Mouse (Mus musculus) B cell, adult 2 months (primary cell): Measurements from ENCODE around the gene Tmprss12.
A peak's percentile ranks its signal among the peaks of the same experiment; 100 is the strongest.
"Not testable (repeated sequence)": the region's sequence is repeated elsewhere in the genome, so short reads cannot be mapped to it uniquely, and the experiment has no call there.

Experiments
- DNase-seq, 2 experiments: peaks; one replicate each; pipeline ENCODE4 v3.0.0; 2022

The Tmprss12 gene

GRCm38 (mm10) chr15:100280626-100281025 is at the start of gene Tmprss12:
Gene Tmprss12, plus strand, starts transcription at chr15:100280837.
- no peak for DNase-seq

- no peak for DNase-seq
These were observed 48.8 kb upstream of the Tmprss12 start for GRCm38 (mm10) chr15:100231616-100232525.

- DNase-seq: no peak
These were observed 45.2 kb upstream of the Tmprss12 start for GRCm38 (mm10) chr15:100235208-100235965.

- DNase-seq: no peak
These were observed 43.7 kb upstream of the Tmprss12 start for GRCm38 (mm10) chr15:100236952-100237351.

GRCm38 (mm10) chr15:100241780-100242179 is 38.9 kb upstream of the Tmprss12 start:
- DNase-seq: no peak

GRCm38 (mm10) chr15:100245951-100246350 is 34.7 kb upstream of the Tmprss12 start:
- DNase-seq: no peak

- no peak for DNase-seq
These were observed 33.3 kb upstream of the Tmprss12 start for GRCm38 (mm10) chr15:100247296-100247695.

GRCm38 (mm10) chr15:100248665-100249433 is 31.8 kb upstream of the Tmprss12 start:
- no peak for DNase-seq

GRCm38 (mm10) chr15:100251153-100251780 is 29.4 kb upstream of the Tmprss12 start:
- no peak for DNase-seq

- DNase-seq: no peak
These were observed 24.3 kb upstream of the Tmprss12 start for GRCm38 (mm10) chr15:100256386-100256785.

- DNase-seq: no peak
These were observed 23.3 kb upstream of the Tmprss12 start for GRCm38 (mm10) chr15:100257305-100257704.

GRCm38 (mm10) chr15:100258646-100259425 is 21.8 kb upstream of the Tmprss12 start:
- no peak for DNase-seq

- DNase-seq: not testable (repeated sequence)
These were observed 20.3 kb upstream of the Tmprss12 start for GRCm38 (mm10) chr15:100260351-100260750.

- DNase-seq: peak; percentile 9 to 11
These were observed 17.3 kb upstream of the Tmprss12 start for GRCm38 (mm10) chr15:100263246-100263905.

- no peak for DNase-seq
These were observed 14.9 kb upstream of the Tmprss12 start for GRCm38 (mm10) chr15:100265586-100266325.

- DNase-seq: no peak
These were observed 11.7 kb upstream of the Tmprss12 start for GRCm38 (mm10) chr15:100268916-100269315.

GRCm38 (mm10) chr15:100269776-100270175 is 10.9 kb upstream of the Tmprss12 start:
- no peak for DNase-seq

- not testable (repeated sequence) for DNase-seq
These were observed 10.0 kb upstream of the Tmprss12 start for GRCm38 (mm10) chr15:100270609-100271008.

- DNase-seq: no peak
These were observed 9.2 kb upstream of the Tmprss12 start for GRCm38 (mm10) chr15:100271411-100271810.

GRCm38 (mm10) chr15:100273791-100274308 is 6.8 kb upstream of the Tmprss12 start:
- DNase-seq: not testable (repeated sequence)
